Mouse (Mus musculus) midbrain, postnatal 0 days (tissue): ENCODE measurements around the gene Fxn. TPM values are rescaled to one million over a fixed set of nuclear protein-coding genes. Genes with fewer than 3 reads are reported as not detected.

Experiments
- ATAC-seq: fragments of 200-750 bp; cut with Nextera tagmentation; 2 replicates; pipeline ENCODE4 v1.8.0; 2017; ENCODE audit warnings: moderate number of reproducible peaks, mild to moderate bottlenecking, moderate TSS enrichment, moderate library complexity; ENCODE audit not compliant: low FRiP score
- DNase-seq: peaks from one replicate; pipeline ENCODE4 v3.0.0-alpha.2; 2015; ENCODE audit warnings: low spot score
- H3K27ac ChIP-seq: fragments of 300-500 bp; sonication (generic); 2 replicates; pipeline ENCODE4 v1.5.1; 2014; ENCODE audit warnings: low read depth, mild to moderate bottlenecking, low read length, mixed read lengths
- H3K27me3 ChIP-seq: fragments of 300-500 bp; sonication (generic); 2 replicates; pipeline ENCODE4 v1.6.1; 2014; ENCODE audit warnings: low read length, control low read depth, mixed read lengths; ENCODE audit not compliant: insufficient read depth
- H3K36me3 ChIP-seq: fragments of 300-500 bp; sonication (generic); 2 replicates; pipeline ENCODE4 v1.6.1; 2014; ENCODE audit warnings: low read length, control low read depth, mixed read lengths; ENCODE audit not compliant: insufficient read depth
- H3K4me1 ChIP-seq: fragments of 300-500 bp; sonication (generic); 2 replicates; pipeline ENCODE4 v1.6.1; 2014; ENCODE audit warnings: mild to moderate bottlenecking, control low read depth, antibody characterized with exemption, low read length, mixed read lengths; ENCODE audit not compliant: insufficient read depth
- H3K4me2 ChIP-seq: fragments of 300-500 bp; sonication (generic); 2 replicates; pipeline ENCODE4 v1.6.1; 2014; ENCODE audit warnings: low read depth, mild to moderate bottlenecking, low read length, mixed read lengths; ENCODE audit not compliant: poor library complexity, severe bottlenecking
- H3K4me3 ChIP-seq: fragments of 300-500 bp; sonication (generic); 2 replicates; pipeline ENCODE4 v1.5.1; 2014; ENCODE audit warnings: low read depth, mild to moderate bottlenecking, low read length, moderate library complexity
- H3K9ac ChIP-seq: fragments of 300-500 bp; sonication (generic); replicated peaks from 2 replicates; pipeline ENCODE4 v1.6.1; 2014; ENCODE audit warnings: mild to moderate bottlenecking, low read length, moderate library complexity, mixed read lengths; ENCODE audit not compliant: poor library complexity, severe bottlenecking
- H3K9me3 ChIP-seq: fragments of 300-500 bp; sonication (generic); 2 replicates; pipeline ENCODE4 v1.6.1; 2016; ENCODE audit warnings: low read length, control low read depth
- CTCF ChIP-seq: IDR thresholded peaks from 2 replicates; pipeline ENCODE4 v1.5.1; 2016; ENCODE audit warnings: antibody characterized with exemption, mild to moderate bottlenecking
- WGBS: fragments of 180-500 bp; shearing (Covaris S2); extraction: QIAGEN DNeasy Blood & Tissue Kit; methylation state at CpG from one replicate; pipeline ENCODE4 v1.1.7; 2014; 5-methylcytosine and 5-hydroxymethylcytosine counted together
- polyA plus RNA-seq: library from polyadenylated mRNA; unstranded; fragments of >200 nt; fragmentation: Nextera tagmentation; extraction: Ambion mirVana; gene quantifications from 2 replicates; pipeline ENCODE4 v1.2.1, GENCODE M21; 2015
- total RNA-seq: library from RNA; depleted of rRNA; stranded (reverse); fragments of >200 nt; gene quantifications from 2 replicates; pipeline ENCODE4 v1.2.3, GENCODE M21; 2014; rRNA removed

Fxn gene
- 24.6 and 25.4 TPM in 2 replicates for total RNA-seq
- polyA plus RNA-seq: 42.5 and 43.7 TPM in 2 replicates

DNA sequence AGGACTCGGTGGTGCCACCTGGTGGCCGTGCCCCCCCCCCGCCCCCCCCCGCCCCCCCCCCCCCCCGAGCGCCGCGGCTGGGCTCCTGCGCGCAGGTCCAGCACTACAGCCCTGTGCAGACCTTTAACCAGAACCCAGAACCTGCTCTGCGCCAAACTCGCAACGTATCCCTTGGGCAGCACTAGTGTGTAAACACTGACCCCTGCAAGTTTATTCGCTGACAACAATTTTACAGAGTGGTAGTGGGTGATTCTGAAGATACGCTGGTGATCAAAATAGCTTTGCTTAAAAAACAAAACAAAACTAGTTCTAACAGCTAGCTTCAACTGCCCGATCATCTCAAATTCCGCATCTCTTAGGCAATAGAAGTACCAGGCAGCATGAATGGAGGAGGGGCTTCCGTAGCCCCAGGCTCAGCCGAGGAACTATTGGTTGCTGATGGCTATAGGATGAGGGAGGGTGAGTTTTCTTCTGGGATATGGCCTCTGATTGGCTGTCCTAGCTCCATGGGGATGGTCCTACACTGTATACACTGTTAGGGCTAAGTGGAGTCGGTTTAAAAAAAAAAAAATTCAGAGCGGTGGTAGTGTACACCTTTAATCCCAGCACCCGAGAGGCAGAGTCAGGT is at the start of gene Fxn:
Fxn (minus strand) TSS at position 5 of the 628 bp plus-strand sequence.
- H3K4me3 ChIP-seq: peak within 1 kb of the TSS; percentile 66

DNA sequence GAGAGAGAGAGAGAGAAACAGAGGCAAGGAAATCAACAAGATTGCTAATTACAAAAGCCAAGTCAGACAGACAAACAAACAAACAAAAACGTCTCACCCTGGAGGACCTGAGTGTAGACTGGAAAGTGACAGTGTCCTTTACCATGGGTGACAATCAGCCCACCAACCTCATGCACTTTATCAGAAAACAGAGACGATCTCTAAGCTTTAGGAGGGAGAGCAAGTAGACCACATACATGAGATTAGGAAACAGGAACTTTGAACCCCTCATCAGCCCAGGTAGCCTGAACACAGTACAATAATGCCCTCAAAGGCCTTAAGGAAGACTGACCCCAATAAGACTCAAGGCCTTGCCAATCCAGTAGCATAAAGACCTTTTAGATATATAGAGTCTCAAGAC is 47.5 kb upstream of the Fxn start:
- Histone ChIP-seq H3K36me3 (no peaks in the 10 kb centered on the region), H3K4me2 (no peak overlapping the region), H3K4me1 (0 out of 2 replicates have a peak, but pooled peaks cover 7% of the 10 kb centered on the region), H3K9me3 (no peaks in the 10 kb centered on the region), H3K27ac (no peak overlapping the region), H3K27me3 (no peaks in the 10 kb centered on the region), H3K9ac (no peak overlapping the region), H3K4me3 (no peak overlapping the region)
- no peak for TF ChIP-seq CTCF
- no peak for ATAC-seq
- 89% methylated on average over 2 of the region's 2 CpGs for WGBS
- DNase-seq: no peak

More for the DNA sequence above, at the start of gene Fxn:
- ATAC-seq (peak; percentile 88), DNase-seq (peak; percentile 81)
- no peak for TF ChIP-seq CTCF
- 0 out of 2 replicates have a peak, but pooled peaks cover 3% of the 10 kb centered on the region for H3K36me3 ChIP-seq
- peak within 1 kb of the TSS; percentile 62 for H3K9ac ChIP-seq
- peak within 1 kb of the TSS; percentile 90 for H3K4me2 ChIP-seq
- no peaks in the 10 kb centered on the region for H3K9me3 ChIP-seq
- no peaks in the 10 kb centered on the region for H3K4me1 ChIP-seq
- no peaks in the 10 kb centered on the region for H3K27me3 ChIP-seq
- WGBS: 1% methylated on average over 13 of the region's 22 CpGs
- peak within 1 kb of the TSS; percentile 65 for H3K27ac ChIP-seq

DNA sequence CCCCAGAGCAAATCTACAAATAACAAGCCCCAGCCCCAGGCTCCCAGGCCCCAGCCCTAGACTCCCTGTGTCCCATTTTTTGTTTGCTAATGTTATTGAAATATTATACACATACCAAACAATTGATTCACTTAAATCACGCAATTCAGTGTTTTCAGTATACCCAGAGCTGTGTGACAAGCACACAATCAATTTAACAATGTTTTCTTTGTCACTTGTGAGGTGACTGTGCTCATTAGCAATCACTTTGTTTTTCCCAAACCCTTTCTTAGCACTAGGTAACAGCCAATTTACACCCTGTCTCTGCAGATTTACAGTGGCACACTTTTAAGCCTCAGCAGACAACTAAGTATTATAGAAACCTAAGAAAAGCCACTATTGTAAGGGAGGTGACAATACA is 46.6 kb upstream of the Fxn start:
- DNase-seq (no peak), ATAC-seq (no peak)
- Histone ChIP-seq H3K4me2 (no peak overlapping the region), H3K27me3 (no peaks in the 10 kb centered on the region), H3K4me3 (no peak overlapping the region), H3K4me1 (0 out of 2 replicates have a peak, but pooled peaks cover 7% of the 10 kb centered on the region), H3K9me3 (no peaks in the 10 kb centered on the region), H3K36me3 (no peaks in the 10 kb centered on the region), H3K27ac (no peak overlapping the region), H3K9ac (no peak overlapping the region)
- no peak for TF ChIP-seq CTCF
- WGBS: 60% methylated on average over 1 of the region's 1 CpGs

DNA sequence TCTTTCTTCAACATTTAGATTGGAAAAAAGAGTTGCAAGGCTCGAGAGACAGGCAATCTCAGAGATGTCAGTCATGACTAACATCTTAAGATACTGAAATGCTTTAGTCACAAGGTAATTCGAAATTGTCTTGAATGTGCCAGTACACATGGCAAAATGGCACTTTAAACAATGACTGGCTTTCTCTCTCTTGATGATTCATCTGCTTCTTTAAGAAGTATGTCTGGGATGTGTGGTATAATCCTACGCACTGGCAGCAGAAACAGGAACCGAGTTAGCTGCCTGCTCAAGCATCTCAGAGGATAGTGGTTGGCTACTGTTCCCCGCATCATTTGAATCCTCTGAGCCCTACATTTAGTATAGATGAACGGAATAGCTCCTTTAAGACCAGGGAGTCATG is 45.3 kb upstream of the Fxn start:
- H3K27me3 ChIP-seq: no peaks in the 10 kb centered on the region
- H3K27ac ChIP-seq: no peak overlapping the region
- no peak for TF ChIP-seq CTCF
- 80% methylated on average over 6 of the region's 6 CpGs for WGBS
- 0 out of 2 replicates have a peak, but pooled peaks cover 7% of the 10 kb centered on the region for H3K4me1 ChIP-seq
- no peak overlapping the region for H3K4me2 ChIP-seq
- no peak overlapping the region for H3K9ac ChIP-seq
- DNase-seq (no peak), ATAC-seq (no peak)
- no peak overlapping the region for H3K4me3 ChIP-seq
- H3K9me3 ChIP-seq: no peaks in the 10 kb centered on the region
- no peaks in the 10 kb centered on the region for H3K36me3 ChIP-seq

DNA sequence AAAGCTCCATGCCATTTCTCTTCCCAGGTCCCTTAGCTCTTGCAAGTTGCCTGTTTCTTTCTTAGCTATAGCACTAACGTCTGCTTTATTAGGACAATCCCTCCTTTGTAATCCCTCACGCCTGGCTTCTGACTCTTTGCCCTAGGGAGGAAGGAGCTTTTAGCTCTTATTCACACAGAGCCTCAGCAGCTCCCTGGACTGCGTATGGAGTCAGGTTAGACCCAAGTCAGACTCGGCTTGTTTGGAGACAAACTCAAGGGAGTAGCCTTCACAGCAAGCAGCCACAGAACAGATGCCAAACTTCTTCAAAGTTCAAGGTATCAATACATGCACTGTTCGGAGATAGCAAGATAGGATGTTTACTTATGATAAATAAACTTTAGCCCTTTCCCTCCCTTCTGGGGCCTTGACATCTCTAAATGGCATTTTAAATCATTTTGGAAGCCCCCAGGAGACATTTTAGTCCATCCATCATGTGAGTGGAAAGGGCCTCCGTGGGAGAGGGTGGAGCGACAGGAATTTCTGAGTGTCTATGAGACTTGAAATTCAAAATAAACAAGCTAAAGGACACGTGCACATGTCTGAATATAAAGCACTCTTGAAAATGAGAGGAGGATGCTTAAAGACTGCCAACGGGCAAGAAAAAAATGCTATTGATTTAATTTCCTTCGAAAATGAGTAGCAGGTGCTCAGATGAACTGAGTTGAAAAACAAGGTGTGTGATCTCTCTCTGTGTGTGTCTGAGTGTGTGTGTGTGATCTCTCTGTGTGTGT is 43.6 kb upstream of the Fxn start:
- H3K4me1 ChIP-seq: 0 out of 2 replicates have a peak, but pooled peaks cover 7% of the 10 kb centered on the region
- H3K9ac ChIP-seq: no peak overlapping the region
- no peak overlapping the region for H3K27ac ChIP-seq
- TF ChIP-seq CTCF: no peak
- no peaks in the 10 kb centered on the region for H3K27me3 ChIP-seq
- no peaks in the 10 kb centered on the region for H3K36me3 ChIP-seq
- H3K9me3 ChIP-seq: no peaks in the 10 kb centered on the region
- WGBS: 44% methylated on average over 10 of the region's 10 CpGs
- ATAC-seq (no peak), DNase-seq (no peak)
- no peak overlapping the region for H3K4me3 ChIP-seq
- H3K4me2 ChIP-seq: no peak overlapping the region

DNA sequence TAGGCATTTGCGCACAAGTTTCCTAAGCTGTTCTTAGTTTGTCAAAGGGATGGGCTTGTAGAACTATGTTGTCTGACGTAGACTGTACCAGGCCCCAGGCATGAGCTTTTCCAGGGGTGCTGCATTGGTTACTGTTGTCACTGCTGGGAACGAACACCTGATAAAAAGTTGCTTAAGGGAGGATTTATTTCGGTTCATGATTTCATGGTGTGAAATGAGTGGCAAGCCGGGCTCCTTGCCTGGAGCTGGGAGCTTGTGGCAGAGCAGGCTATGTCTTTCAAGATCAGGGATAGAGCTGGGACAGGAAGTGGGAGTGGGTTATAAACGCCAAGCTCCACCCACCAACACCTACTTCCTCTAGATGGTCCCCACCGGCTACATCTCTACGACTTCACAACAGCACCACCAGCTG is 41.5 kb upstream of the Fxn start:
- no peak for TF ChIP-seq CTCF
- 79% methylated on average over 8 of the region's 8 CpGs for WGBS
- H3K4me2 ChIP-seq: no peak overlapping the region
- H3K4me1 ChIP-seq: 0 out of 2 replicates have a peak, but pooled peaks cover 7% of the 10 kb centered on the region
- H3K4me3 ChIP-seq: no peak overlapping the region
- H3K36me3 ChIP-seq: no peaks in the 10 kb centered on the region
- ATAC-seq (no peak), DNase-seq (no peak)
- no peak overlapping the region for H3K27ac ChIP-seq
- H3K9ac ChIP-seq: no peak overlapping the region
- H3K9me3 ChIP-seq: no peaks in the 10 kb centered on the region
- no peaks in the 10 kb centered on the region for H3K27me3 ChIP-seq
